Mouse (Mus musculus) ES-E14 (cell line): ENCODE data around the gene Gm6588.

Source experiments
- HCFC1 ChIP-seq: IDR thresholded peaks from 2 replicates; pipeline ENCODE4 v1.6.1; 2012; ENCODE audit warnings: low read length, inconsistent platforms, borderline replicate concordance; ENCODE audit not compliant: insufficient read depth
- MAFK ChIP-seq: IDR thresholded peaks from 2 replicates; pipeline ENCODE4 v1.6.1; 2014; ENCODE audit warnings: mild to moderate bottlenecking, low read depth, low read length, inconsistent platforms; ENCODE audit not compliant: insufficient read depth
- ZC3H11A ChIP-seq: IDR thresholded peaks from 2 replicates; pipeline ENCODE4 v1.6.1; 2012; ENCODE audit warnings: low read depth, mild to moderate bottlenecking, inconsistent platforms, low read length, borderline replicate concordance

DNA sequence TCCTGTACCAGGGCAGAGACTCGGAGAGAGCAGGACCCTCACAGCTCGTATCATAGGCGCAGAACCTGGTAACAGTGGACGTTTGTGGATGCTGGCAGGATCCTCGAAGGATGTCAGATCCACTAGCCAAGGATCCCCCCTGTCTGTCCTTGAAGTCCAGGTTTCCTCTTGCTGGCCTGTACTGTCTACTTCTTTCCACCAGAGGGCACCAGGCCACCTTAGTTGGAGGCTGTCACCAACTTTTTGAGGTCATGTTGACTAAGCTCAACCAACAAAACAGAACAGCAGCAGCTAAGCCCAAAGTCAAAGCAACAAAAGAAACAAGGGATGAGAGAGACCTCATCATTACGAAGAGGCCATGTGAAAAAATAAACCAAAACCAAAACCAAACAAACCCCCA, 20.9 kb downstream of the Gm6588 start:
- no peak for TF ChIP-seq HCFC1
- TF ChIP-seq MAFK, result no peak
- 0 out of 2 replicates have a peak, but pooled peaks have one; percentile 26 for TF ChIP-seq ZC3H11A
